Mouse (Mus musculus) stomach, embryonic 16.5 days (tissue): ENCODE results near the gene Rbm4. TPM values are rescaled to one million over a fixed set of nuclear protein-coding genes. Genes with fewer than 3 reads are reported as not detected.
A peak's percentile ranks its signal among the peaks of the same experiment; 100 is the strongest.
"Not testable (repeated sequence)": the region's sequence is repeated elsewhere in the genome, so short reads cannot be mapped to it uniquely, and the experiment has no call there.

Source experiments
- ATAC-seq: fragments of 200-750 bp; cut with Nextera tagmentation; 2 replicates; pipeline ENCODE4 v1.8.0; 2017; ENCODE audit warnings: moderate number of reproducible peaks, moderate TSS enrichment; ENCODE audit not compliant: insufficient read depth, low FRiP score
- H3K27ac ChIP-seq: fragments of 300-500 bp; sonication (generic); 2 replicates; pipeline ENCODE4 v1.5.1; 2014; ENCODE audit warnings: low read length
- H3K27me3 ChIP-seq: fragments of 300-500 bp; sonication (generic); 2 replicates; pipeline ENCODE4 v1.6.1; 2014; ENCODE audit warnings: low read length, control low read depth, mixed read lengths; ENCODE audit not compliant: control insufficient read depth, insufficient read depth
- H3K36me3 ChIP-seq: fragments of 300-500 bp; sonication (generic); 2 replicates; pipeline ENCODE4 v1.6.1; 2014; ENCODE audit warnings: low read length; ENCODE audit not compliant: control insufficient read depth, insufficient read depth
- H3K4me1 ChIP-seq: fragments of 300-500 bp; sonication (generic); 2 replicates; pipeline ENCODE4 v1.6.1; 2014; ENCODE audit warnings: low read length, control low read depth, mixed read lengths; ENCODE audit not compliant: control insufficient read depth, insufficient read depth
- H3K4me2 ChIP-seq: fragments of 300-500 bp; sonication (generic); 2 replicates; pipeline ENCODE4 v1.6.1; 2014; ENCODE audit warnings: low read depth, low read length, mixed read lengths
- H3K4me3 ChIP-seq: fragments of 300-500 bp; sonication (generic); replicated peaks from 2 replicates; pipeline ENCODE4 v1.5.1; 2014; ENCODE audit warnings: mild to moderate bottlenecking, low read length
- H3K9ac ChIP-seq: fragments of 300-500 bp; sonication (generic); 2 replicates; pipeline ENCODE4 v1.6.1; 2014; ENCODE audit warnings: low read length
- H3K9me3 ChIP-seq: fragments of 300-500 bp; sonication (generic); replicated peaks from 2 replicates; pipeline ENCODE4 v1.6.1; 2016; ENCODE audit warnings: low read length, control low read depth; ENCODE audit not compliant: control insufficient read depth
- WGBS: fragments of 180-500 bp; shearing (Covaris S2); extraction: QIAGEN DNeasy Blood & Tissue Kit; methylation state at CpG from one replicate; pipeline ENCODE4 v1.1.7; 2014; 5-methylcytosine and 5-hydroxymethylcytosine counted together
- polyA plus RNA-seq: library from polyadenylated mRNA; unstranded; fragments of >200 nt; fragmentation: Nextera tagmentation; extraction: Ambion mirVana; gene quantifications from 2 replicates; pipeline ENCODE4 v1.2.1, GENCODE M21; 2015

The Rbm4 gene
- polyA plus RNA-seq, 1 experiment from 2014 or later = 47.4 TPM

DNA sequence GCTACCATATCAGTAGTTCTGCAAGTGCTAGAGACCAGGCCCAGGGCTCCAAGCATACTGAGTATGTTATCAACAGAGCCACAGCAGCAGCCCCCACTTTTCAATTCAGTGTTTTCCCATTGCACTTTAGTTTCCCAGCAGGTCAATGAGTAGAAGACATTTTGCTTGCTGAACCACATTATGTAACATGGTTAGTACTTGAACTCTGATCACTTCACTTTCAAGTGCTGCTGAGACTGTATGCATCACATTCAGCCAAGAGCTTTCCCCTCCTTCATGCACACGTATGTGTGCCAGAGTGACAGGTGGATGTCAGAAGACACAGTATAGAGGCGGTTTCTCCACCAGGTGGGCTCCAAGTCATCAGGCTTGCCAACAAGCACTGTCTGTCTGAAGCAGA lies 10.8 kb downstream of the Rbm4 start:
- Histone ChIP-seq H3K4me1 (peaks cover 5% of the 10 kb centered on the region), H3K27me3 (no peaks in the 10 kb centered on the region), H3K4me3 (no peak overlapping the region), H3K4me2 (no peak overlapping the region), H3K27ac (no peak overlapping the region), H3K9me3 (no peaks in the 10 kb centered on the region), H3K9ac (no peak overlapping the region), H3K36me3 (peaks cover 31% of the 10 kb centered on the region; the same call in 1 of the 2 replicates)
- 84% methylated on average over 2 of the region's 2 CpGs for WGBS
- no peak for ATAC-seq

GRCm38 (mm10) chr19:4772785-4773184 lies 20.9 kb downstream of the Rbm4 start:
- Histone ChIP-seq H3K4me3 (no peak overlapping the region), H3K4me2 (no peak overlapping the region), H3K27ac (no peak overlapping the region), H3K36me3 (0 out of 2 replicates have a peak, but pooled peaks cover 3% of the 10 kb centered on the region), H3K4me1 (no peaks in the 10 kb centered on the region), H3K9ac (no peak overlapping the region), H3K9me3 (no peaks in the 10 kb centered on the region), H3K27me3 (no peaks in the 10 kb centered on the region)
- no peak for ATAC-seq
- 50% methylated on average over 3 of the region's 3 CpGs for WGBS

GRCm38 (mm10) chr19:4767507-4768148 lies 26.1 kb downstream of the Rbm4 start:
- Histone ChIP-seq H3K4me2 (no peak overlapping the region), H3K9ac (no peak overlapping the region), H3K27ac (no peak overlapping the region), H3K27me3 (no peaks in the 10 kb centered on the region), H3K9me3 (no peaks in the 10 kb centered on the region), H3K4me3 (no peak overlapping the region), H3K36me3 (0 out of 2 replicates have a peak, but pooled peaks cover 16% of the 10 kb centered on the region), H3K4me1 (no peaks in the 10 kb centered on the region)
- WGBS = 78% methylated on average over 12 of the region's 12 CpGs
- ATAC-seq = no peak

- WGBS = 50% methylated on average over 1 of the region's 1 CpGs
- Histone ChIP-seq H3K36me3 (peaks cover 25% of the 10 kb centered on the region), H3K27ac (no peak overlapping the region), H3K9me3 (no peaks in the 10 kb centered on the region), H3K27me3 (no peaks in the 10 kb centered on the region), H3K4me2 (no peak overlapping the region), H3K4me1 (peaks cover 6% of the 10 kb centered on the region), H3K9ac (no peak overlapping the region), H3K4me3 (no peak overlapping the region)
- ATAC-seq = no peak
Measured at GRCm38 (mm10) chr19:4762876-4763275, 30.8 kb downstream of the Rbm4 start.

DNA sequence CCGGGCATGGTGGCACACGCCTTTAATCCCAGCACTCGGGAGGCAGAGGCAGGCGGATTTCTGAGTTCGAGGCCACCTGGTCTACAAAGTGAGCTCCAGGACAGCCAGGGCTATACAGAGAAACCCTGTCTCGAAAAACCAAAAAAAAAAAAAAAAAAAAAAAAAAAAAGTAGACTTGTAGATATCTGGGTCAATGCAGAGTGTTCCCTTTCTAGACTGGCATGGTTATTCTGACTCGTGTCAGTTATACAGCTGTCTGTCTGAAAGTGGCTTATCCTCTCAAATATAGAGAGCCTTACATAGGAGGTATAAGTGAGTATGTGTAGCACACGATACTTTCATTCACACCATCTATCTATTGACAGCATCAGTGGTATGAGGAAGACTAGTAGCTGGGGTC lies 33.2 kb downstream of the Rbm4 start:
- not testable (repeated sequence) for H3K4me2 ChIP-seq, H3K27me3 ChIP-seq, H3K9me3 ChIP-seq, H3K27ac ChIP-seq, H3K4me3 ChIP-seq, H3K9ac ChIP-seq, H3K4me1 ChIP-seq, ATAC-seq
- 84% methylated on average over 8 of the region's 8 CpGs for WGBS
- H3K36me3 ChIP-seq = peaks cover 17% of the 10 kb centered on the region

- peak overlapping the region; percentile 84 for H3K4me3 ChIP-seq
- H3K27ac ChIP-seq = peak overlapping the region; percentile 97; the same call in 1 of the 2 replicates
- ATAC-seq = no peak
- peak overlapping the region; percentile 70 for H3K4me2 ChIP-seq
- no peaks in the 10 kb centered on the region for H3K9me3 ChIP-seq
- peaks cover 11% of the 10 kb centered on the region for H3K36me3 ChIP-seq
- no peaks in the 10 kb centered on the region for H3K27me3 ChIP-seq
- H3K9ac ChIP-seq = peak overlapping the region; percentile 95
- 3% methylated on average over 9 of the region's 9 CpGs for WGBS
- H3K4me1 ChIP-seq = peaks cover 10% of the 10 kb centered on the region
Measured at GRCm38 (mm10) chr19:4756921-4757320, 36.8 kb downstream of the Rbm4 start.

- H3K4me2 ChIP-seq = peak within 1 kb of the TSS; percentile 70
- no peaks in the 10 kb centered on the region for H3K27me3 ChIP-seq
- peak within 1 kb of the TSS; percentile 84 for H3K4me3 ChIP-seq
- H3K9ac ChIP-seq = peak within 1 kb of the TSS; percentile 95
- H3K9me3 ChIP-seq = no peaks in the 10 kb centered on the region
- peak within 1 kb of the TSS; percentile 97 for H3K27ac ChIP-seq
- H3K4me1 ChIP-seq = peaks cover 10% of the 10 kb centered on the region
- peaks cover 5% of the 10 kb centered on the region; the same call in 1 of the 2 replicates for H3K36me3 ChIP-seq
- ATAC-seq = peak; percentile 98
- WGBS = under 1% methylated on average over 65 of the region's 65 CpGs
Measured at GRCm38 (mm10) chr19:4756193-4756911, 37.3 kb downstream of the Rbm4 start, which contains the start of gene Rbm4b. TSS of gene Rbm4b (plus strand) at chr19:4756497.

DNA sequence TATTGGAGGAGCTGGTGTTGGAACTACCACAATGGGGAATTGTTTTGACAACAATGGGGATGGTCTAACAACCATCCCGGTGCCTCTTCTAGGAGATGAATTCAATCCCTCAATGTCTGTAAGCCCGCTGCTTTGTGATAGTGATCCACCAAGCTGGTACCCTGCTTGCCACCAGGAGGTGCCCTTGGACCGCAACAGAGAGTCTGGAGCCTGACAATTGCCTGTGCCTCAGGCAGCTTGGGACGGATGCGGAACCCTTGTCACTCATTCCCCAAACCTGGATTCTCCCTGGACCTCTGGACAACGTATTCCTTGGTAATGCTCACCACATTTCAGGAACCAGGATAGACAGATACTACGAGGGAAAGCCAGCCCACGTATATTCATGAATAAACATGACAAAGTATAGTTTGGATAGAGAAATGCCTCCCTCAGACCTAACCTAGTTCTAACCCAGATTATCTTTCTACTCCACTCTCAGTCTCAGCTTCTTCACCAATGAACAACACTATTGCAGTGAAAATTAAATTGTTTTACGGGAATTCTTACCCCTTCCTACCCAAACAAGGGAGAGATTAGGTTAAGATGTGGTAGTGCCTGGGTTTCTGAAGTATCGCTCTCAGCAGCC lies 38.0 kb downstream of the Rbm4 start:
- Histone ChIP-seq H3K9ac (peak overlapping the region; percentile 95), H3K9me3 (no peaks in the 10 kb centered on the region), H3K27ac (peak overlapping the region; percentile 97), H3K4me1 (peaks cover 10% of the 10 kb centered on the region), H3K27me3 (no peaks in the 10 kb centered on the region), H3K4me2 (peak overlapping the region; percentile 70), H3K36me3 (peaks cover under 1% of the 10 kb centered on the region; the same call in 1 of the 2 replicates), H3K4me3 (peak overlapping the region; percentile 84)
- under 1% methylated on average over 10 of the region's 10 CpGs for WGBS
- ATAC-seq = peak; percentile 69

GRCm38 (mm10) chr19:4749975-4750374 lies 43.7 kb downstream of the Rbm4 start:
- 82% methylated on average over 6 of the region's 6 CpGs for WGBS
- Histone ChIP-seq H3K4me3 (no peak overlapping the region), H3K27ac (no peak overlapping the region), H3K9me3 (no peaks in the 10 kb centered on the region), H3K9ac (no peak overlapping the region), H3K27me3 (no peaks in the 10 kb centered on the region), H3K36me3 (no peaks in the 10 kb centered on the region), H3K4me1 (no peaks in the 10 kb centered on the region), H3K4me2 (no peak overlapping the region)
- ATAC-seq = no peak
